Mouse (Mus musculus) brain, embryonic 14.5 days (tissue): Measurements from ENCODE around the gene Taf10. TPM values are rescaled to one million over a fixed set of nuclear protein-coding genes. Genes with fewer than 3 reads are reported as not detected.

ENCODE experiments used
- DNase-seq: peaks from one replicate; pipeline ENCODE4 v3.0.0-alpha.2; 2011; ENCODE audit warnings: low read depth
- CTCF ChIP-seq: fragments of 200-500 bp; IDR thresholded peaks from 2 replicates; pipeline ENCODE4 v1.5.1; 2012; ENCODE audit warnings: inconsistent platforms, mild to moderate bottlenecking, moderate library complexity, borderline replicate concordance; ENCODE audit not compliant: insufficient read depth, insufficient read length; ENCODE audit errors: extremely low read depth
- POLR2A ChIP-seq: fragments of 200-500 bp; IDR thresholded peaks from 2 replicates; pipeline ENCODE4 v1.6.1; 2012; ENCODE audit warnings: mild to moderate bottlenecking, inconsistent platforms, borderline replicate concordance; ENCODE audit not compliant: poor library complexity, insufficient read depth, insufficient read length, severe bottlenecking; ENCODE audit errors: extremely low read depth
- polyA plus RNA-seq: library from polyadenylated mRNA; depleted of rRNA; stranded (reverse); fragments of >200 nt; gene quantifications from 2 replicates; pipeline ENCODE4 v1.2.3, GENCODE M21; 2012; rRNA removed

Taf10 gene
- 204 and 302 TPM in 2 replicates for polyA plus RNA-seq

GRCm38 (mm10) chr7:105743926-105744590 lies at the start of gene Taf10:
Gene Taf10 (minus strand): TSS chr7:105744361.
- peak; percentile 96 for DNase-seq
- TF ChIP-seq POLR2A (peak; percentile 86), CTCF (peak; percentile 34; the same call in 1 of the 2 replicates)

GRCm38 (mm10) chr7:105793701-105794100 lies 49.5 kb upstream of the Taf10 start:
- no peak for TF ChIP-seq POLR2A
- TF ChIP-seq CTCF: no peak

GRCm38 (mm10) chr7:105791147-105791546 lies 47.0 kb upstream of the Taf10 start:
- DNase-seq: no peak
- TF ChIP-seq CTCF (no peak), POLR2A (no peak)

More at GRCm38 (mm10) chr7:105793701-105794100, 49.5 kb upstream of the Taf10 start:
- no peak for DNase-seq

GRCm38 (mm10) chr7:105787285-105788140 lies 43.4 kb upstream of the Taf10 start, which contains the start of gene Dchs1:
Gene Dchs1 (minus strand): TSS chr7:105787654.
- TF ChIP-seq POLR2A: peak; percentile 61
- TF ChIP-seq CTCF: no peak

GRCm38 (mm10) chr7:105786506-105787284 lies 42.5 kb upstream of the Taf10 start:
- peak; percentile 68 for DNase-seq
- TF ChIP-seq POLR2A: no peak
- TF ChIP-seq CTCF: no peak

More at GRCm38 (mm10) chr7:105787285-105788140, 43.4 kb upstream of the Taf10 start, which contains the start of gene Dchs1:
- DNase-seq: peak; percentile 81

GRCm38 (mm10) chr7:105784556-105784955 lies 40.4 kb upstream of the Taf10 start:
- no peak for DNase-seq
- TF ChIP-seq POLR2A: no peak
- no peak for TF ChIP-seq CTCF

GRCm38 (mm10) chr7:105783861-105784260 lies 39.7 kb upstream of the Taf10 start:
- TF ChIP-seq CTCF: no peak
- no peak for TF ChIP-seq POLR2A
- no peak for DNase-seq

GRCm38 (mm10) chr7:105778553-105779265 lies 34.5 kb upstream of the Taf10 start:
- DNase-seq: peak; percentile 64
- no peak for TF ChIP-seq POLR2A
- no peak for TF ChIP-seq CTCF

- DNase-seq: peak; percentile 37
Observed at GRCm38 (mm10) chr7:105777797-105778552, 33.8 kb upstream of the Taf10 start.

More at GRCm38 (mm10) chr7:105777797-105778552, 33.8 kb upstream of the Taf10 start:
- TF ChIP-seq CTCF (no peak), POLR2A (no peak)
